Mouse (Mus musculus): ENCODE results near the gene Lrig2.

Lrig2 gene

GRCm38 (mm10) chr3:104511538-104512423 is at the start of gene Lrig2:
TSS of gene Lrig2 (minus strand) at chr3:104511918.
- DNase-seq (ENCODE audit: low spot score) = peak; percentile 98

- DNase-seq (ENCODE audit: low spot score) = no peak
These were observed 44.9 kb upstream of the Lrig2 start for GRCm38 (mm10) chr3:104556624-104557023.

- DNase-seq (ENCODE audit: low spot score) = no peak
These were observed 38.9 kb upstream of the Lrig2 start for GRCm38 (mm10) chr3:104550594-104550993.

- DNase-seq (ENCODE audit: low spot score) = no peak
These were observed 36.8 kb upstream of the Lrig2 start for GRCm38 (mm10) chr3:104548367-104549087.

- peak; percentile 8 for DNase-seq (ENCODE audit: low spot score)
These were observed 32.1 kb upstream of the Lrig2 start for GRCm38 (mm10) chr3:104543825-104544224.

- DNase-seq (ENCODE audit: low spot score) = peak; percentile 18
These were observed 30.3 kb upstream of the Lrig2 start for GRCm38 (mm10) chr3:104542065-104542429.

GRCm38 (mm10) chr3:104541139-104542064 is 29.7 kb upstream of the Lrig2 start:
- peak; percentile 73 for DNase-seq (ENCODE audit: low spot score)

GRCm38 (mm10) chr3:104540480-104541138 is 28.9 kb upstream of the Lrig2 start:
- no peak for DNase-seq (ENCODE audit: low spot score)

- no peak for DNase-seq (ENCODE audit: low spot score)
These were observed 21.5 kb upstream of the Lrig2 start for GRCm38 (mm10) chr3:104533223-104533622.

- DNase-seq (ENCODE audit: low spot score) = no peak
These were observed 14.6 kb upstream of the Lrig2 start for GRCm38 (mm10) chr3:104526115-104526882.

- no peak for DNase-seq (ENCODE audit: low spot score)
These were observed 13.8 kb upstream of the Lrig2 start for GRCm38 (mm10) chr3:104525516-104525915.

GRCm38 (mm10) chr3:104525029-104525428 is 13.3 kb upstream of the Lrig2 start:
- no peak for DNase-seq (ENCODE audit: low spot score)

- no peak for DNase-seq (ENCODE audit: low spot score)
These were observed 11.7 kb upstream of the Lrig2 start for GRCm38 (mm10) chr3:104523333-104523871.

- peak; percentile 34 for DNase-seq (ENCODE audit: low spot score)
These were observed 9.7 kb upstream of the Lrig2 start for GRCm38 (mm10) chr3:104521341-104521924.

- no peak for DNase-seq (ENCODE audit: low spot score)
These were observed 8.8 kb upstream of the Lrig2 start for GRCm38 (mm10) chr3:104520471-104520870.

- DNase-seq (ENCODE audit: low spot score) = no peak
These were observed 7.2 kb upstream of the Lrig2 start for GRCm38 (mm10) chr3:104518931-104519330.

GRCm38 (mm10) chr3:104518411-104518810 is 6.7 kb upstream of the Lrig2 start:
- no peak for DNase-seq (ENCODE audit: low spot score)

GRCm38 (mm10) chr3:104517161-104517560 is 5.4 kb upstream of the Lrig2 start:
- no peak for DNase-seq (ENCODE audit: low spot score)

- DNase-seq (ENCODE audit: low spot score) = no peak
These were observed 2.8 kb upstream of the Lrig2 start for GRCm38 (mm10) chr3:104514510-104514909.

GRCm38 (mm10) chr3:104512424-104512748 is 668 bp upstream of the Lrig2 start:
- DNase-seq (ENCODE audit: low spot score) = no peak

Measured in MN1 (cell line).